Mouse (Mus musculus): ENCODE results near the gene Wdr63. TPM values are rescaled to one million over a fixed set of nuclear protein-coding genes. Genes with fewer than 3 reads are reported as not detected.

The Wdr63 gene
- polyA plus RNA-seq, 1 experiment from 2014 or later, result 1.4 TPM

DNA sequence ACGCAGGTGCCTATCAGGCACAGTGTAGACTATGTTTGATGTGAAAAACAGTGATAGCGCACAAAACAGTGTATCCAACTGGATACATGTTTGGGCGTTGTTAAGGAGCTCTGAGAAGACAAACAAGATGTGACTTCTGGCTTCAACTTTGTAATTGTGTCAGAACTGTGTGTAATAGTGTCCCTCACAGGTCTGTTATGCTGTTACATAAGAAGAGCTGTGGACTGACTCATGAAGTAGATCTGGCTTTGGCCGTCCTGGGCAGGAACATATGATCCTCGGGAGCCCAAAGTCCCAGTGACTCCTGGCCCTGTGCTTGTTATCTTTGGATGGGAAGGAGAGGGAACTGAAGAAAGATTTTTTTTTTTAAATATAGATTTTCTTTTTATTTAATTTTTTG, 112.4 kb downstream of the Wdr63 start:
- H3K4me2 ChIP-seq (replicated peaks), result no peak overlapping the region
- H3K27ac ChIP-seq (replicated peaks), result no peak overlapping the region
- H3K4me1 ChIP-seq, result no peaks in the 10 kb centered on the region
- no peaks in the 10 kb centered on the region for H3K27me3 ChIP-seq
- H3K9me3 ChIP-seq, result no peaks in the 10 kb centered on the region
- no peaks in the 10 kb centered on the region for H3K36me3 ChIP-seq
- H3K4me3 ChIP-seq, result no peak overlapping the region
- no peak for ATAC-seq (replicated peaks)
- 90% methylated on average over 5 of the region's 5 CpGs for WGBS
- H3K9ac ChIP-seq (replicated peaks), result no peak overlapping the region

DNA sequence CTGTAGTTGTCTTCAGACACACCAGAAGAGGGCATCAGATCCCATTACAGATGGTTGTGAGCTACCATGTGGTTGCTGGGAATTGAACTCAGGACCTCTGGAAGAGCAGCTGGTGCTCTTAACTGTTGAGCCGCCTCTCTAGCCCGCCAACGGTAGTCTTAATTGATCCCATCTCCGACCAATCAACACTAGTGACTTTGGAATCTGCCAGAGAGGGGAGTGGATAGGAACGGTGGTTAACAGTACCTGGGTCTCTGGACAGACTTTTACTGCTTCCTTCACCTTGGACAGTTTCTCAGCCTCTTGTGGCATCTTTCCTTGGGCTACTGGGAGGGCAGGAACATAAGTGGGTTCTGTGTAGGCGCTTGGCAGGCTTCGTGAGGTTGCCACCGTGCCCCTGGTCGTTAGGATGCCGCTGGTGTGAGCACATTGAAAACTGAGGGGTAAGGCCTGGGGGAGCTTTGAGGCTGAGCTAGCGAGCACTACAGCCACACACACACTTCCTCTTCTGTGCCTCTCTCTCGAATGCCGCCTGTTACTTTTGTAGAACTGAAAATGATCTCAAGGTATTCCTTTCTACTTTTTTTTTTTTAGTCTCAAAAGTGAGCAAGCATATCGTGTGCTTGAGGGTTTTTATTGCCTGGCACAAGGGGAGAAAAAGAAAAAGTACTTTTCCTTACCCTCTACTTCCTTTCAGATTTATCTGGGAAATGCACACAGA, 114.3 kb downstream of the Wdr63 start:
- Histone ChIP-seq H3K4me3 (no peak overlapping the region), H3K27ac (replicated peaks) (no peak overlapping the region), H3K36me3 (no peaks in the 10 kb centered on the region), H3K9ac (replicated peaks) (no peak overlapping the region), H3K27me3 (0 out of 2 replicates have a peak, but pooled peaks cover 1% of the 10 kb centered on the region), H3K4me2 (replicated peaks) (no peak overlapping the region), H3K9me3 (no peaks in the 10 kb centered on the region), H3K4me1 (peaks cover 15% of the 10 kb centered on the region)
- ATAC-seq (replicated peaks), result no peak
- WGBS, result 78% methylated on average over 14 of the region's 14 CpGs

DNA sequence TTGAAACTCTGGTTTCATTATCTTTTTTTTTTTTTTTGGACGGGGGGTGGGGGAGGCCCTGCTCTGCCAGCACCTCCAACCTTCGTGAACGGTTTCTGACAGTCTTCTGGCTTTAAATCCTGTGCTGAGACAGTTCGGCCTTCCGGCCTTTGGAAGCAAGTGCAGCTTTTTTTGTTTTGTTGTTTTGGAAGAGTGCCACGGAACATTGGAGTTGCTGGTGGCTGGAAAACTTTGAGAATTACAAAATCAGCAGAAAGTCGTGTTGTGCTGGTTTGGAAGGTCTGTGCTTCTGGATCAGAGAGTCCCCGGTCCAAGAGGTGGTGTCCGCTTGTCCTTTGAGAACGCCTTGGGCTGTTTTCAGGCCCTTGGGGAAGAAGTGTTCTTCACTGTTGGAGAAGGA, 115.1 kb downstream of the Wdr63 start:
- no peaks in the 10 kb centered on the region for H3K9me3 ChIP-seq
- H3K4me2 ChIP-seq (replicated peaks), result no peak overlapping the region
- ATAC-seq (replicated peaks), result no peak
- H3K27ac ChIP-seq (replicated peaks), result no peak overlapping the region
- H3K27me3 ChIP-seq, result 0 out of 2 replicates have a peak, but pooled peaks cover 3% of the 10 kb centered on the region
- no peak overlapping the region for H3K9ac ChIP-seq (replicated peaks)
- H3K4me3 ChIP-seq, result no peak overlapping the region
- no peaks in the 10 kb centered on the region for H3K36me3 ChIP-seq
- 83% methylated on average over 10 of the region's 10 CpGs for WGBS
- peaks cover 19% of the 10 kb centered on the region for H3K4me1 ChIP-seq

GRCm38 (mm10) chr3:145991976-145992730, 115.8 kb downstream of the Wdr63 start:
- Histone ChIP-seq H3K36me3 (no peaks in the 10 kb centered on the region), H3K9ac (replicated peaks) (no peak overlapping the region), H3K27me3 (0 out of 2 replicates have a peak, but pooled peaks cover 3% of the 10 kb centered on the region), H3K4me1 (peaks cover 19% of the 10 kb centered on the region), H3K4me3 (no peak overlapping the region), H3K27ac (replicated peaks) (no peak overlapping the region), H3K4me2 (replicated peaks) (no peak overlapping the region), H3K9me3 (no peaks in the 10 kb centered on the region)
- no peak for ATAC-seq (replicated peaks)
- 78% methylated on average over 10 of the region's 10 CpGs for WGBS

- ATAC-seq (replicated peaks), result no peak
- 0 out of 2 replicates have a peak, but pooled peaks cover 6% of the 10 kb centered on the region for H3K27me3 ChIP-seq
- H3K36me3 ChIP-seq, result no peaks in the 10 kb centered on the region
- H3K9me3 ChIP-seq, result no peaks in the 10 kb centered on the region
- H3K4me2 ChIP-seq (replicated peaks), result no peak overlapping the region
- H3K4me3 ChIP-seq, result no peak overlapping the region
- 92% methylated on average over 13 of the region's 13 CpGs for WGBS
- H3K27ac ChIP-seq (replicated peaks), result no peak overlapping the region
- H3K9ac ChIP-seq (replicated peaks), result no peak overlapping the region
- H3K4me1 ChIP-seq, result peaks cover 19% of the 10 kb centered on the region
Measured at GRCm38 (mm10) chr3:145991130-145991529, 116.8 kb downstream of the Wdr63 start.

Other genes with a start within 250 kb of the Wdr63 start
- 41.3 and 42.4 TPM in 2 replicates for gene Bcl10, start 185.3 kb downstream of the Wdr63 start, polyA plus RNA-seq (2015; fragmentation: Nextera tagmentation; extraction: Ambion mirVana)
- gene 2410004B18Rik, start 170.1 kb downstream of the Wdr63 start, polyA plus RNA-seq (2015; fragmentation: Nextera tagmentation; extraction: Ambion mirVana), result 71.1 and 80.1 TPM in 2 replicates
- 0.50 and 0.65 TPM in 2 replicates for gene Syde2, start 120.3 kb downstream of the Wdr63 start, polyA plus RNA-seq (2015; fragmentation: Nextera tagmentation; extraction: Ambion mirVana)
- 0.23 and 0.67 TPM in 2 replicates for gene Mcoln3, start 9.3 kb upstream of the Wdr63 start, polyA plus RNA-seq (2015; fragmentation: Nextera tagmentation; extraction: Ambion mirVana)
- gene Mcoln2, start 41.7 kb upstream of the Wdr63 start, polyA plus RNA-seq (2015; fragmentation: Nextera tagmentation; extraction: Ambion mirVana), result not detected in 2 replicates
- 0.18 and 0.28 TPM in 2 replicates for gene Lpar3, start 112.8 kb upstream of the Wdr63 start, polyA plus RNA-seq (2015; fragmentation: Nextera tagmentation; extraction: Ambion mirVana)

All from forebrain, embryonic 15.5 days (tissue).